Mouse (Mus musculus) thymus, adult 2 months (tissue): ENCODE results near the gene BC048679.

ENCODE experiments used
- CTCF ChIP-seq: fragments of 200-500 bp; IDR thresholded peaks from 2 replicates; pipeline ENCODE4 v1.5.1; 2012; ENCODE audit warnings: mild to moderate bottlenecking, control low read depth, low read length, moderate library complexity, borderline replicate concordance; ENCODE audit not compliant: control insufficient read depth, poor library complexity, insufficient read depth; ENCODE audit errors: extremely low read depth
- POLR2A ChIP-seq: fragments of 200-500 bp; IDR thresholded peaks from 2 replicates; pipeline ENCODE4 v1.6.1; 2012; ENCODE audit warnings: mild to moderate bottlenecking, low read length, control low read depth, moderate library complexity; ENCODE audit not compliant: control insufficient read depth, poor library complexity, insufficient read depth; ENCODE audit errors: extremely low read depth

GRCm38 (mm10) chr7:81479531-81480090 lies 18.5 kb downstream of the BC048679 start:
- TF ChIP-seq CTCF (no peak), POLR2A (no peak)
